Mouse (Mus musculus): ENCODE results near the gene Zfp979. TPM values are rescaled to one million over a fixed set of nuclear protein-coding genes. Genes with fewer than 3 reads are reported as not detected.
"Not testable (repeated sequence)": the region's sequence is repeated elsewhere in the genome, so short reads cannot be mapped to it uniquely, and the experiment has no call there.

Zfp979 gene
- polyA plus RNA-seq (2016; fragmentation: Nextera tagmentation; extraction: Ambion mirVana) = 4.2 and 4.5 TPM in 2 replicates

GRCm38 (mm10) chr4:147642413-147642812, at the start of gene Zfp979:
TSS of gene Zfp979 (minus strand) at chr4:147642513.
- H3K4me3 ChIP-seq; H3K27ac ChIP-seq (ENCODE audit: poor library complexity, severe bottlenecking); H3K9ac ChIP-seq; H3K9me3 ChIP-seq (replicated peaks); H3K27me3 ChIP-seq (replicated peaks); H3K4me1 ChIP-seq (replicated peaks); H3K36me3 ChIP-seq; H3K4me2 ChIP-seq; ATAC-seq (ENCODE audit: insufficient number of reproducible peaks, low FRiP score): not testable (repeated sequence)
- WGBS = no CpG with 5 or more reads among the region's 6 CpGs

DNA sequence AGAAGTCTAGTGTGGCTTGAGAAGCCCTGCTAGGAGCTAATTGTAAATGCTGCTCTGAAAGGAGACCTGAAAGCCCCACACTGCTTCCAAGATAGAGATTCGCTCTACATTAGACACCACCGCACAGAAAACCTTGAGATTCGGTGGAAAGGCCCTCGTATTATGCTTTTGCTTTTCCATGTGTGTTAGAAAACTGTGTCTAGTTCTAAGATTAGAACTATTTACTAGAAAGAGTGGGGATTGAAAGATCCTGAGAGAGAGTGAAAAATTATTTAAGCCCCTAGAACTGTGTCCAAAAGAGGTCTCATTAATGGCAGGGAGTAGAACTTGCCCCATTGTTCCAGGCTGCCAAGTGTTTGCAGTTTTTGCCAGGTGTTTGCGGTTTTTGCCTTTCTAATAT, 12.9 kb upstream of the Zfp979 start:
- not testable (repeated sequence) for H3K4me3 ChIP-seq; H3K4me1 ChIP-seq (replicated peaks); H3K9me3 ChIP-seq (replicated peaks); ATAC-seq (ENCODE audit: insufficient number of reproducible peaks, low FRiP score); H3K9ac ChIP-seq; H3K4me2 ChIP-seq; H3K27ac ChIP-seq (ENCODE audit: poor library complexity, severe bottlenecking); H3K36me3 ChIP-seq; H3K27me3 ChIP-seq (replicated peaks)
- WGBS = 74% methylated on average over 5 of the region's 5 CpGs

- not testable (repeated sequence) for H3K4me3 ChIP-seq; H3K9ac ChIP-seq; H3K27ac ChIP-seq (ENCODE audit: poor library complexity, severe bottlenecking); H3K27me3 ChIP-seq (replicated peaks); H3K9me3 ChIP-seq (replicated peaks); H3K4me2 ChIP-seq; H3K4me1 ChIP-seq (replicated peaks); H3K36me3 ChIP-seq; ATAC-seq (ENCODE audit: insufficient number of reproducible peaks, low FRiP score)
- WGBS = no CpG with 5 or more reads among the region's 3 CpGs
Measured at GRCm38 (mm10) chr4:147647407-147647806, 5.1 kb upstream of the Zfp979 start.

GRCm38 (mm10) chr4:147641932-147642331, 381 bp downstream of the Zfp979 start:
- H3K36me3 ChIP-seq; H3K4me3 ChIP-seq; H3K9ac ChIP-seq; H3K27me3 ChIP-seq (replicated peaks); H3K9me3 ChIP-seq (replicated peaks); H3K27ac ChIP-seq (ENCODE audit: poor library complexity, severe bottlenecking); ATAC-seq (ENCODE audit: insufficient number of reproducible peaks, low FRiP score); H3K4me2 ChIP-seq; H3K4me1 ChIP-seq (replicated peaks): not testable (repeated sequence)
- WGBS = 35% methylated on average over 2 of the region's 3 CpGs

DNA sequence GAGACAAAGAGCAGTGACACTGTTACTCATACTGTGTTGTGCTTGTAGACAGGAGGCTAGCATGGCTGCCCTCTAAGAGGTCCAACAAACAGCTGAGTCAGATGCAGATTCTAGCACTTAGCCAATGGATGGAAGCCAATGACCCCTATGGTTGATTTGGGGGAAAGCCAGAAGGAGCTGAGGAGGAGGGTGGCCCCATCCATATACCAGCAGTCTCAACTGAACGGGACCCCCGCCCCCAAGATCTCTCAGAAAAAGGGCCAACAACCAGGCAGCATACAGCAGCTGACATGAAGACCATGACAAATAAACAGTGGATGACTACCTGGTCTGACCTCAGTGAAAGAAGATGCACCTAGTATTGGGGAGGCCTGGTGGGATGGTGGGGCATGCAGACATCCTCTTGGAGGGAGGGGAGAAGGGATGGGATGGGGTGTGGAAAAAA, 8.5 kb downstream of the Zfp979 start:
- not testable (repeated sequence) for H3K9me3 ChIP-seq (replicated peaks); H3K27ac ChIP-seq (ENCODE audit: poor library complexity, severe bottlenecking); H3K4me3 ChIP-seq; H3K9ac ChIP-seq; H3K4me2 ChIP-seq; H3K4me1 ChIP-seq (replicated peaks); H3K27me3 ChIP-seq (replicated peaks); H3K36me3 ChIP-seq
- ATAC-seq (ENCODE audit: insufficient number of reproducible peaks, low FRiP score) = peak; percentile 77
- WGBS = no CpG with 5 or more reads among the region's 2 CpGs

DNA sequence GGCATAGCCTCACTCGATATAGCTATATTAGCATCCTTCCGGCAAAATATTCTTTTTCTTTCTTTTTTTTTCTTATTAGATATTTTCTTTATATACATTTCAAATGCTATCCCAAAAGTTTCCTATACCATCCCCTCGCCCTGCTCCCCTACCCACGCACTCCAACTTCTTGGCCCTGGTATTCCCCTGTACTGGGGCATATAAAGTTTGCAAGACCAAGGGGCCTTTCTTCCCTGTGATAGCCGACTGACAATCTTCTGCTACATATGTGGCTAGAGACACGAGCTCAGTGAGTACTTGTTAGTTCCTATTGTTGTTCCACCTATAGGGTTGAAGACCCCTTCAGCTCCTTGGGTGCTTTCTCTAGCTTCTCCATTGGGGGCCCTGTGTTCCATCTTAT, 35.8 kb downstream of the Zfp979 start:
- H3K27me3 ChIP-seq (replicated peaks); H3K27ac ChIP-seq (ENCODE audit: poor library complexity, severe bottlenecking); H3K9ac ChIP-seq; ATAC-seq (ENCODE audit: insufficient number of reproducible peaks, low FRiP score); H3K4me1 ChIP-seq (replicated peaks); H3K36me3 ChIP-seq; H3K4me3 ChIP-seq; H3K4me2 ChIP-seq: not testable (repeated sequence)
- peaks cover 23% of the 10 kb centered on the region for H3K9me3 ChIP-seq (replicated peaks)
- WGBS = 76% methylated on average over 6 of the region's 6 CpGs

DNA sequence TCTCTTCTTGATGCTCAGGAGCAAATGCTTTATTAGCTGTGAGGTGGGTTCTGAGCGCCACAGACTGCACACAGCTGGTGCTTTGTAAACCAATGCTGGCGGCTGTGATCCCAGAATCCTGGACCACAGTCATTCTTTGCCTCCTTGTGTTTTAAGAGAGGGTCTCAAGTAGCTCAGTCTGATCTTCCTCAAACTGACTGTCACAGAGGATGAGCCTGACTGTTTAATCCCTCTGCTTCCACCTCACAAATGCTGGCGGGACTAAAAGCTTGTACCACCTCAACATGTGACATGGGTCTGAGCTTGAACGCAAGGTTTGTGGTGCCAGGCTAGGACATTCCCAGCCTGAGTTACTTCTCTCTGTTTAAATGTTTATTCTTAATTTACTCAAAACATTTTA, 36.8 kb downstream of the Zfp979 start:
- Histone ChIP-seq H3K9ac (no peak overlapping the region), H3K36me3 (no peaks in the 10 kb centered on the region), H3K27ac (ENCODE audit: poor library complexity, severe bottlenecking) (no peak overlapping the region), H3K27me3 (replicated peaks) (no peaks in the 10 kb centered on the region), H3K4me1 (replicated peaks) (no peaks in the 10 kb centered on the region), H3K4me2 (no peak overlapping the region), H3K9me3 (replicated peaks) (peaks cover 24% of the 10 kb centered on the region), H3K4me3 (no peak overlapping the region)
- ATAC-seq (ENCODE audit: insufficient number of reproducible peaks, low FRiP score) = no peak
- 72% methylated on average over 4 of the region's 4 CpGs for WGBS

GRCm38 (mm10) chr4:147603806-147604205, 38.5 kb downstream of the Zfp979 start:
- no peaks in the 10 kb centered on the region for H3K36me3 ChIP-seq
- no peak overlapping the region for H3K9ac ChIP-seq
- no peak for ATAC-seq (ENCODE audit: insufficient number of reproducible peaks, low FRiP score)
- H3K27ac ChIP-seq (ENCODE audit: poor library complexity, severe bottlenecking) = no peak overlapping the region
- H3K9me3 ChIP-seq (replicated peaks) = peaks cover 25% of the 10 kb centered on the region
- 73% methylated on average over 4 of the region's 4 CpGs for WGBS
- no peak overlapping the region for H3K4me3 ChIP-seq
- H3K4me1 ChIP-seq (replicated peaks) = no peaks in the 10 kb centered on the region
- H3K27me3 ChIP-seq (replicated peaks) = no peaks in the 10 kb centered on the region
- no peak overlapping the region for H3K4me2 ChIP-seq

- Histone ChIP-seq H3K4me3 (no peak overlapping the region), H3K36me3 (no peaks in the 10 kb centered on the region), H3K9me3 (replicated peaks) (peaks cover 25% of the 10 kb centered on the region), H3K4me1 (replicated peaks) (no peaks in the 10 kb centered on the region), H3K9ac (no peak overlapping the region), H3K4me2 (no peak overlapping the region), H3K27ac (ENCODE audit: poor library complexity, severe bottlenecking) (no peak overlapping the region), H3K27me3 (replicated peaks) (no peaks in the 10 kb centered on the region)
- WGBS = 33% methylated on average over 1 of the region's 1 CpGs
- no peak for ATAC-seq (ENCODE audit: insufficient number of reproducible peaks, low FRiP score)
Measured at GRCm38 (mm10) chr4:147601881-147602280, 40.4 kb downstream of the Zfp979 start.

GRCm38 (mm10) chr4:147598831-147599230, 43.5 kb downstream of the Zfp979 start:
- no peak for ATAC-seq (ENCODE audit: insufficient number of reproducible peaks, low FRiP score)
- no peaks in the 10 kb centered on the region for H3K27me3 ChIP-seq (replicated peaks)
- H3K4me3 ChIP-seq = no peak overlapping the region
- H3K9ac ChIP-seq = no peak overlapping the region
- WGBS = 52% methylated on average over 2 of the region's 2 CpGs
- H3K36me3 ChIP-seq = no peaks in the 10 kb centered on the region
- peaks cover 19% of the 10 kb centered on the region for H3K9me3 ChIP-seq (replicated peaks)
- H3K27ac ChIP-seq (ENCODE audit: poor library complexity, severe bottlenecking) = no peak overlapping the region
- no peaks in the 10 kb centered on the region for H3K4me1 ChIP-seq (replicated peaks)
- no peak overlapping the region for H3K4me2 ChIP-seq

- no peak for ATAC-seq (ENCODE audit: insufficient number of reproducible peaks, low FRiP score)
Measured at GRCm38 (mm10) chr4:147597685-147598084, 44.6 kb downstream of the Zfp979 start.

DNA sequence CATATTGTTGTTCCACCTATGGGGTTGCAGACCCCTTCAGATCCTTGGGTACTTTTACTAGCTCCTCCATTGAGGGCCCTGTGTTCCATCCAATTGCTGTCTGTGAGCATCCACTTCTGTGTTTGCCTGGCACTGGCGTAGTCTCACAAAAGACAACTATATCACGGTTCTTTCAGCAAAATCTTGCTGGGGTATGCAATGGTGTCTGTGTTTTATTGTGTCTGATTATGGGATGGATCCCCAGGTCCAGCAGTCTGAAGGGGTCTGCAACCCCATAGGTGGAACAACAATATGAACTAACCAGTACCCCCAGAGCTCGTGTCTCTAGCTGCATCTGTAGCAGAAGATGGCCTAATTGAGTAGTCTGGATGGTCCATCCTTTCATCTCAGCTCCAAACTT, 47.7 kb downstream of the Zfp979 start:
- peaks cover 10% of the 10 kb centered on the region for H3K9me3 ChIP-seq (replicated peaks)
- not testable (repeated sequence) for H3K36me3 ChIP-seq; H3K9ac ChIP-seq; H3K4me1 ChIP-seq (replicated peaks); H3K27ac ChIP-seq (ENCODE audit: poor library complexity, severe bottlenecking); H3K27me3 ChIP-seq (replicated peaks); H3K4me2 ChIP-seq; ATAC-seq (ENCODE audit: insufficient number of reproducible peaks, low FRiP score); H3K4me3 ChIP-seq
- 83% methylated on average over 3 of the region's 3 CpGs for WGBS

More at GRCm38 (mm10) chr4:147597685-147598084, 44.6 kb downstream of the Zfp979 start:
- H3K27ac ChIP-seq (ENCODE audit: poor library complexity, severe bottlenecking) = no peak overlapping the region
- no peaks in the 10 kb centered on the region for H3K4me1 ChIP-seq (replicated peaks)
- H3K9me3 ChIP-seq (replicated peaks) = peaks cover 18% of the 10 kb centered on the region
- H3K9ac ChIP-seq = no peak overlapping the region
- no peaks in the 10 kb centered on the region for H3K27me3 ChIP-seq (replicated peaks)
- H3K4me3 ChIP-seq = no peak overlapping the region
- no peak overlapping the region for H3K4me2 ChIP-seq
- 54% methylated on average over 1 of the region's 1 CpGs for WGBS
- no peaks in the 10 kb centered on the region for H3K36me3 ChIP-seq

All from heart, embryonic 12.5 days (tissue).